Mouse (Mus musculus) G1E-ER4 (cell line): ENCODE results near the gene Slc12a5. TPM values are rescaled to one million over a fixed set of nuclear protein-coding genes. Genes with fewer than 3 reads are reported as not detected.

Experiments
- GATA1 ChIP-seq: IDR thresholded peaks from one replicate; pipeline ENCODE4 v1.8.0; 2012; ENCODE audit warnings: low read length, inconsistent platforms
- polyA plus RNA-seq: library from polyadenylated mRNA; stranded (reverse); fragments of >175 nt; gene quantifications from 2 replicates; pipeline ENCODE4 v1.2.3, GENCODE M21; 2012

Gene Slc12a5
- polyA plus RNA-seq, 1 experiment: 0.31 TPM

DNA sequence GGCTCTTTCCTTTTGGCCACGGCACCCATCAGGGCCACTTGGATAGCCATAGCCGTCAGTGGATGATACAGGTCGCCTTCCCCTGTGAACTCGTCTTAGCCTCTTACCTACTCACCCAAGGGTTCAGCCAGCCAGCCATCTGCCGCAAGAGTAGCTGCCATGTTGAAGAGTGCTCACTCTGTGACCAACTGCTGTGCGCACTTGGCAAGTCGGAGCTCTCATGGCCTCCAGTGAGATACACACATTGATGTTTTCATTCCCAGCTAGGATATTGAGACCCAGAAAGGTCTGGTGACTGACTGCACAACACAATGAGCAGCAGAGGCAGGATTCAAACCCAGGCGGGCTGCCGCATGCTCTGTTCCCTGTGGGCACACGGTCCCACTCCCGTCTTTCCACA lies 33.6 kb downstream of the Slc12a5 start:
- no peak for TF ChIP-seq GATA1

- no peak for TF ChIP-seq GATA1
These were observed 34.2 kb downstream of the Slc12a5 start for GRCm38 (mm10) chr2:164994659-164995428.

DNA sequence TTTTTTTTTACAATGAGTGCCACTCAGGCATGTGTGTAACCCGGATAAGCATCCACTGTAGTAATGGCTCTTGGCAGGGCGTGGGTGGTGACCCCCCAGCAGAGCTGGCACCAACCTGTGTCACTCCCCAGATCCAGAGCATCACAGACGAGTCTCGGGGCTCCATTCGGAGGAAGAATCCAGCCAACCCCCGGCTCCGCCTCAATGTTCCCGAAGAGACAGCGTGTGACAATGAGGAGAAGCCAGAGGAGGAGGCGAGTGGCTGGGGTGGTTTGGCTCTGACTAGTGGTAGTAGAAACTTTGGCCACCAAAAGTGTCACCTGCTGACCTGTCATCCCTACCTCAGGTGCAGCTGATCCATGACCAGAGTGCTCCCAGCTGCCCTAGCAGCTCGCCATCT lies 35.4 kb downstream of the Slc12a5 start:
- no peak for TF ChIP-seq GATA1

GRCm38 (mm10) chr2:164996848-164997720 lies 36.5 kb downstream of the Slc12a5 start:
- TF ChIP-seq GATA1: no peak

DNA sequence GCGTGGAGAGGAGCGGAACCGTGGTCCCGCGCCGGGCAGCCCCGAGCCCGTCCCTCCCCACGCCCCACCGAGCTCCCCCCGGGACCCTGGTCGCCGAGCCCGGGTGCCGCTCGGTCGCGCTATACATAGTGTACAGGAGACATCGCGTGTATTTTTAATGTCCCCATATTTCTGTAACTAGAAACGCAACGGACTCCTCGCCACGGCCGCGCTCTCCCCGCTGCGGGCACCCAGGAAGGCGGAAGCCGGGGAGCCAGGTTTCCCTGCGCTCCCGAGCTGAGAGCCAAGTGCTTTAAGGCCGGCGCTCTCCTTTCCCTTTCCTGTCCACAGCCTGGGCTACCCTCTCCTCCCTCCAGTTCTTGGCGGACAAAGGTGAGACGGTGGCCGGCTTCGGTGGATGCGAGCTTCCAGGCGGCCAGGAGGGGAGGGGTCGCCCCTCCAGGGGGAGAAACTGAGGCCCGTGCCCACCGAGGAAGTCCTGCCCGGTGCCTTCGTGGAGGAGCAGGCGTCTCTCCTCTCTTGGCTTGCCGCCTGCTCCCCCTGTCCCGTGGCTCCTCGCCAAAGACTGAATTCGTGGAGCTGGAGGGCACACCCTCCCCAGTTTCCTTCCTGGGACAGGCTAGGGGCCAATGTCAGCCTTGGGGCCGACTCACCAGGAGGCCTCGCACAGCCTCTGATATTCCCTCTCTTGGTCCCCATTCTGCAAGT lies 37.3 kb downstream of the Slc12a5 start:
- TF ChIP-seq GATA1: no peak

- TF ChIP-seq GATA1: no peak
These were observed 41.4 kb downstream of the Slc12a5 start for GRCm38 (mm10) chr2:165001958-165002357.

- TF ChIP-seq GATA1: no peak
These were observed 42.5 kb downstream of the Slc12a5 start for GRCm38 (mm10) chr2:165003108-165003507.

DNA sequence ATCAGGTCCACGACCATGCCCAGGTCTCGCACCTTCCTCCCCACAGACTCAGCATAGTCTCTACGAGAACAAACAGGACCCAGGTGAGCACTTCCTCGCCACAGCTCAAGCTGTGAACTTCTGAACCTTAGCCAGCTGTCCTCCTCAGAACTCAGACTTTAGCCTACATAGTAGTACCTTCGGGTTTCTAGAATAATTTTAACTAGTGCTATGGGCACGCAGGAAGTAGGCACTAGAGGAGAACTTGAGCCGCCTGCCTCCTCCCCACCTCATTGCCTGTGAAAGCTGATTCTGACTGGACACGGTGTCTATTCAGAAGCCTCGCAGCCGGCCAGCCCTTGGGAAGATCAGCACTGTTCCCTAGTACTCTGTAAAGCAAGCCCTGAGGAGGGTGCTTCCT lies 43.6 kb downstream of the Slc12a5 start:
- TF ChIP-seq GATA1: no peak

- no peak for TF ChIP-seq GATA1
These were observed 46.2 kb downstream of the Slc12a5 start for GRCm38 (mm10) chr2:165006813-165007212.

DNA sequence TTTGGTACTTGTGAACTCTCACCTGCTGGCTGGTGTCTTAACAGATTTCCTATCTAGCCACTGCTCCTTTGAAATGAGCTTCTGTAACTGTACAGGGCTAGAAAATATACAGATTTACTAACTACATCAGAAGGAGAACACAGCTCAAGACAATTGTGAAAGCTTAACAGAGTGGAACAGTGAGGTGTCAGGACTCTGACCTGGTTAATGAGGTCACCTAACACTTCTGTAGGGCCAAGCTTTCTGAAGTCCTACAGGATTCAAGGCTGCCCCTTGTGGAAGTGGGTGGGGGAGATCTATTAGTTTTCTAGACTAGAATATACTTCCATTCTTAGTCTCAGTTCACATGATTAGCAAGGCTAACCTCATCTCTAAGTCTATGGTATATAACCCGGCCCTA lies 47.4 kb downstream of the Slc12a5 start:
- TF ChIP-seq GATA1: no peak

- no peak for TF ChIP-seq GATA1
These were observed 48.6 kb downstream of the Slc12a5 start for GRCm38 (mm10) chr2:165009161-165009560.

DNA sequence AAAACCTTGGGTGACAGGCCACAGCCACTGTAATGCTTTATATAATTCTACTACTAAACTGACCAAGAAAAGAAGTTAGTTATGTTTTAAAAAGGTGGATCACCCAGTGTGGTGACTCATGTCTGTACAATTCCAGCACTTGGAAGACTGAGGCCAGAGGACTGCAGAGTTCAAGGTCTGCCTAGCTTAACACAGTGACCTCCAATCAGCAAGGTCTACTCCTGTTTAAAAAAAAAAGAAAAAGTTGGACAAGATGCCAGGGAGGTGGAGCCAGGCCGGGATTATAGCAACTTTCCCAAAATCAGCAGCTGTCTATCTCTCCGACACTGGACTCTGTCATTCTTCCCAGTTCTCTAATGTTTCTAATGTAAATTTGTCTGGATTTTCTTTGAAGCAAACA lies 49.0 kb downstream of the Slc12a5 start:
- no peak for TF ChIP-seq GATA1

DNA sequence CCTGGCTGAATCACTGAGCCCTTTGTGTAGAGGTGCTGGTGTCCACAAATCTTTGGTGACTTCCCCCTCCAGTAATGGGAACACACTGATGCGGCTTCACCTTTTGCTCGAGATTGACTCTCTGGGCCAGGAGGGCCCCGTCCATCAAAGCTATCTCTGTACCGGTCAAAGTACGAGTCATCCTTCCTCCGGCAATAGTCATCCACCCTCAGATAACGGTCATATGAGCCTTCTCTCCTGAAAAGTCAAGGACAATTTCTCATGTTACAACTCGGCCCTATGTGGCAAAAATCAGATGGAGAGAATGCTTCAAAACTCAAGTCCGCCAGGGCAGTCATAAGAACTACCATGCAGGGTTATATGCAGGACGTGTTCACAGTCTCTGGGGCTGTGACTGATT lies 49.7 kb downstream of the Slc12a5 start:
- TF ChIP-seq GATA1: no peak

DNA sequence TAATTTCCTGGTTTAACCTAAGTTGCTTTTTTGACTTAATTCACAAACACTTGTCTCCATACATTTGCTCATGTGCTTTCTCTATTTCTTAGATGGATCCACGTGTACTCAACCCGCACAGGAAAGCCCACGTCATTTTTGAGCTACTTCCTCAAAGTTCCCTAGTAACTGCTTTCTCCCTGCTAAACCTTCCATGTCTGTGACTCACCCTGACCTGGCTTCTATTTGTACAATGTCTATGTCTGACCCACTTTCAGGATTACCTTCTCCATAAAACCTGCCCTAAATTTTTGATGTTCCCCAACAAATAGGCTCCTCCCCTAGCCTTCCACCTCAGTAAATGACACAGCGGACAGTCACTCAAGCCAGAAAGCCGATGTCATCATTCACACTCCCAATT lies 54.3 kb downstream of the Slc12a5 start:
- no peak for TF ChIP-seq GATA1

GRCm38 (mm10) chr2:165020490-165020889 lies 59.9 kb downstream of the Slc12a5 start:
- TF ChIP-seq GATA1: no peak

DNA sequence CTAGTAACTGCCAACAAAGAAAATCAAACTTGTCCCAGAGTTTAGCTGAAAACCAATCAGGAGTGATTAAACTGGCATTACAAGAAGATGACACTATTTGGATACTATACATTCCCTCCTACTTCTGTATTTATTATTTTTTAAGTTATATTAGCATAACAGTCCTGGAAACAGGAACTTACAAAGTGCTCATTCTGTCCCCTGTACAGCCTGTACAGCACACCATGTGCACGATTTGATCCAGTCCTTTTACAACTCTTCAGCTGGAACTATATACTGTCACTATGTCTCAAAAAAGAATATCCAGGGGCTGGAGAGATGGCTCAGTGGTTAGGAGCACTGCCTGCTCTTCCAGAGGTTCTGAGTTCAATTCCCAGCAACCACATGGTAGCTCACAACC lies 66.6 kb downstream of the Slc12a5 start:
- TF ChIP-seq GATA1: no peak
